In the genomic region with DNA sequence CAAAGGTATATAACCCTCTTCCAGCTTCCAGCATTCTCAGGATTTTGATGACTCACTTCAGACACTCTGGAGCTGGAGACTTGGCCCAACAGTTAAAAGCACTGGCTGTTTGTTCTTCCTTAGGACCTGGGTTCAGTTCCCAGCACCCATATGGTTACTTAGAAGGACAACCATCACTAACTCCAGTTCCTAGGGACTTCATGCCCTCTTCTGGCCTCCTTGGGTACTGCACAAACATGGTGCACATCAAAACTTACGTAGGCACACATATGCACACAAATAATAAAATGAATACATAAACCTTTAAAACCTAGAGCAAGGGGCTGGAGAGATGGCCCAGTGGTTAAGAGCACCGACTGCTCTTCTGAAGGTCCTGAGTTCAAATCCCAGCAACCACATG, we compare ENCODE assay signal across 16 mouse cellular contexts. TPM values are rescaled to one million over a fixed set of nuclear protein-coding genes. Genes with fewer than 3 reads are reported as not detected.
DNase-seq lines count a peak whose midpoint lies in the region; ATAC-seq and TF ChIP-seq lines count a peak whose summit lies in the region.
"Had no signal": no experiment of that assay in that cellular context is flagged by ENCODE, and none has a peak within 500 bp of the region (broad histone marks: within the 10 kb centered on the region; RNA-seq: fewer than 3 reads in every experiment).

No protein-coding gene starts in this region.

- H3K4me3 ChIP-seq in gastrocnemius, adult 2 months, result no peak overlapping the region
- no peak overlapping the region for H3K4me3 ChIP-seq in liver, postnatal 0 days (ENCODE audit: low read depth, low read length)
- H3K4me3 ChIP-seq in liver, embryonic 11.5 days (ENCODE audit: low read depth, low read length), result no peak overlapping the region
- no peak overlapping the region for H3K4me3 ChIP-seq in E14TG2a.4 (replicated peaks; ENCODE audit: low read length)
- H3K4me3 ChIP-seq: embryonic facial prominence, embryonic 13.5 days; limb, embryonic 10.5 days; liver, embryonic 13.5 days had no signal

- 90% methylated on average over 2 of the region's 2 CpGs for WGBS in liver, postnatal 0 days (ENCODE audit: insufficient replicate concordance)
- WGBS in liver, embryonic 11.5 days, result 89% methylated on average over 2 of the region's 2 CpGs

- H3K27ac ChIP-seq in gastrocnemius, adult 2 months, result no peak overlapping the region
- H3K27ac ChIP-seq in liver, postnatal 0 days (ENCODE audit: low read depth), result no peak overlapping the region
- H3K27ac ChIP-seq in liver, embryonic 11.5 days (ENCODE audit: low read depth, low read length), result no peak overlapping the region
- H3K27ac ChIP-seq: embryonic facial prominence, embryonic 13.5 days; limb, embryonic 10.5 days; liver, embryonic 13.5 days had no signal

- H3K27me3 ChIP-seq in liver, postnatal 0 days (ENCODE audit: insufficient read depth, low read length), result no peaks in the 10 kb centered on the region
- no peaks in the 10 kb centered on the region for H3K27me3 ChIP-seq in liver, embryonic 11.5 days (replicated peaks; ENCODE audit: control insufficient read depth, insufficient read depth, low read length)
- peaks cover 15% of the 10 kb centered on the region for H3K27me3 ChIP-seq in E14TG2a.4 (ENCODE audit: insufficient read depth, low read length)
- H3K27me3 ChIP-seq: liver, embryonic 13.5 days had no signal

- TF ChIP-seq EP300 in liver, postnatal 0 days (IDR thresholded peaks at IDR 0.05; ENCODE audit: low read depth), result no peak

- H3K4me1 ChIP-seq in liver, postnatal 0 days (ENCODE audit: insufficient read depth), result peaks cover 34% of the 10 kb centered on the region
- peaks cover 33% of the 10 kb centered on the region for H3K4me1 ChIP-seq in liver, embryonic 11.5 days (replicated peaks; ENCODE audit: control insufficient read depth, insufficient read depth, low read length)
- H3K4me1 ChIP-seq in E14TG2a.4 (replicated peaks; ENCODE audit: low read depth, low read length), result peaks cover 31% of the 10 kb centered on the region

- no peak for DNase-seq in gastrocnemius, adult 2 months
- no peak for DNase-seq in gastrocnemius, postnatal 10 days
- DNase-seq in liver, postnatal 0 days, result no peak
- no peak for DNase-seq in liver, embryonic 11.5 days (ENCODE audit: low spot score)
- peak; percentile 58 for DNase-seq in induced T-regulatory cell, adult 2 months (ENCODE audit: low read depth)
- DNase-seq in adrenal gland, postnatal 14 days, result no peak
- no peak for DNase-seq in cerebellum, adult 11 months
- DNase-seq: cerebellum, adult 9-10 months; heart, postnatal 4 days; liver, embryonic 13.5 days; lung, postnatal 14 days; right cerebral cortex, postnatal 25 days had no signal

- H3K36me3 ChIP-seq in liver, postnatal 0 days (replicated peaks; ENCODE audit: insufficient read depth, low read length), result peaks cover 44% of the 10 kb centered on the region
- peaks cover 40% of the 10 kb centered on the region for H3K36me3 ChIP-seq in liver, embryonic 11.5 days (ENCODE audit: control insufficient read depth, insufficient read depth, low read length)
- H3K36me3 ChIP-seq in E14TG2a.4 (ENCODE audit: insufficient read depth, low read length), result no peaks in the 10 kb centered on the region

- peak; percentile 27; the same call in 1 of the 2 replicates for TF ChIP-seq CTCF in gastrocnemius, adult 2 months (IDR thresholded peaks at IDR 0.05)
- peak; percentile 53 for TF ChIP-seq CTCF in liver, postnatal 0 days (IDR thresholded peaks at IDR 0.05; ENCODE audit: low read depth)
- peak; percentile 50 for TF ChIP-seq CTCF in E14TG2a.4 (conservative IDR thresholded peaks at IDR 0.05; ENCODE audit: low read length)

- intact Hi-C loops in gastrocnemius, adult 2 months (cut with DNase I), result no loop called here

- ATAC-seq in liver, postnatal 0 days, result no peak
- no peak for ATAC-seq in liver, embryonic 11.5 days (replicated peaks; ENCODE audit: low FRiP score)

- H3K9me3 ChIP-seq in liver, postnatal 0 days (ENCODE audit: low read length), result 0 out of 2 replicates have a peak, but pooled peaks cover 7% of the 10 kb centered on the region
- peaks cover 7% of the 10 kb centered on the region; the same call in 1 of the 2 replicates for H3K9me3 ChIP-seq in liver, embryonic 11.5 days (ENCODE audit: control insufficient read depth, low read length)
- H3K9me3 ChIP-seq in E14TG2a.4 (ENCODE audit: low read length), result peaks cover 13% of the 10 kb centered on the region
- H3K9me3 ChIP-seq: limb, embryonic 10.5 days had no signal

- H3K9ac ChIP-seq in liver, postnatal 0 days (replicated peaks), result no peak overlapping the region
- H3K9ac ChIP-seq in liver, embryonic 11.5 days (ENCODE audit: low read depth, low read length), result no peak overlapping the region
- H3K9ac ChIP-seq: embryonic facial prominence, embryonic 13.5 days; liver, embryonic 13.5 days had no signal

- no peak overlapping the region for H3K4me2 ChIP-seq in liver, postnatal 0 days (ENCODE audit: low read depth, low read length)
- H3K4me2 ChIP-seq in liver, embryonic 11.5 days, result no peak overlapping the region
- H3K4me2 ChIP-seq: embryonic facial prominence, embryonic 13.5 days; liver, embryonic 13.5 days had no signal

RNA-seq across cellular contexts. Expression of gene Tgfb1, which starts 15.5 kb away (rescaled TPM):
- total RNA-seq in gastrocnemius, adult 2 months (2021), result 1 to 10 TPM; 4.6 to 6.6 TPM
- 10 to 100 TPM; 15.2 to 25.6 TPM for total RNA-seq in gastrocnemius, postnatal 10 days (2021)
- 5.1 and 6.1 TPM in 2 replicates for polyA plus RNA-seq in liver, postnatal 0 days (2015; fragmentation: Nextera tagmentation; extraction: Ambion mirVana)
- 14.4 and 16.4 TPM in 2 replicates for polyA plus RNA-seq in liver, embryonic 11.5 days (2014; fragmentation: Nextera tagmentation; extraction: Ambion mirVana)
- total RNA-seq in adrenal gland, postnatal 14 days (2021), result 52.7 and 68.0 TPM in 2 replicates

RNA-seq across cellular contexts. Expression of gene Ccdc97, which starts 16.5 kb away (rescaled TPM):
- 10 to 100 TPM; 39.4 to 44.3 TPM for total RNA-seq in gastrocnemius, adult 2 months (2021)
- total RNA-seq in gastrocnemius, postnatal 10 days (2021), result 10 to 100 TPM; 31.9 to 39.6 TPM
- polyA plus RNA-seq in liver, postnatal 0 days (2015; fragmentation: Nextera tagmentation; extraction: Ambion mirVana), result 6.7 and 6.8 TPM in 2 replicates
- 33.2 and 33.9 TPM in 2 replicates for polyA plus RNA-seq in liver, embryonic 11.5 days (2014; fragmentation: Nextera tagmentation; extraction: Ambion mirVana)
- 43.8 and 45.0 TPM in 2 replicates for total RNA-seq in adrenal gland, postnatal 14 days (2021)

RNA-seq across cellular contexts. Expression of gene B9d2, which starts 21.8 kb away (rescaled TPM):
- 1 to 10 TPM; 8.7 to 9.7 TPM for total RNA-seq in gastrocnemius, adult 2 months (2021)
- total RNA-seq in gastrocnemius, postnatal 10 days (2021), result 10 to 100 TPM; 10.5 to 10.9 TPM
- 15.0 and 16.0 TPM in 2 replicates for polyA plus RNA-seq in liver, postnatal 0 days (2015; fragmentation: Nextera tagmentation; extraction: Ambion mirVana)
- polyA plus RNA-seq in liver, embryonic 11.5 days (2014; fragmentation: Nextera tagmentation; extraction: Ambion mirVana), result 38.2 and 40.9 TPM in 2 replicates
- 17.8 TPM in 2 replicates for total RNA-seq in adrenal gland, postnatal 14 days (2021)

RNA-seq across cellular contexts. Expression of gene Tmem91, which starts 27.4 kb away (rescaled TPM):
- total RNA-seq in gastrocnemius, adult 2 months (2021), result not detected
- total RNA-seq in gastrocnemius, postnatal 10 days (2021), result under 1 TPM; 0.45 to 0.47 TPM
- 0.58 and 0.76 TPM in 2 replicates for polyA plus RNA-seq in liver, postnatal 0 days (2015; fragmentation: Nextera tagmentation; extraction: Ambion mirVana)
- 2.5 and 3.3 TPM in 2 replicates for polyA plus RNA-seq in liver, embryonic 11.5 days (2014; fragmentation: Nextera tagmentation; extraction: Ambion mirVana)
- total RNA-seq in adrenal gland, postnatal 14 days (2021), result 0.78 and 0.86 TPM in 2 replicates
- total RNA-seq: gastrocnemius, postnatal 4 days had no signal

RNA-seq across cellular contexts. Expression of gene Exosc5, which starts 43.4 kb away (rescaled TPM):
- total RNA-seq in gastrocnemius, adult 2 months (2021), result 10 to 100 TPM; 24.1 to 24.3 TPM
- 10 to 100 TPM; 23.6 to 26.0 TPM for total RNA-seq in gastrocnemius, postnatal 10 days (2021)
- polyA plus RNA-seq in liver, postnatal 0 days (2015; fragmentation: Nextera tagmentation; extraction: Ambion mirVana), result 44.5 and 49.2 TPM in 2 replicates
- polyA plus RNA-seq in liver, embryonic 11.5 days (2014; fragmentation: Nextera tagmentation; extraction: Ambion mirVana), result 125 and 139 TPM in 2 replicates
- total RNA-seq in adrenal gland, postnatal 14 days (2021), result 43.3 and 53.2 TPM in 2 replicates
